Mouse (Mus musculus): Measurements from ENCODE around the gene Fth1. TPM values are rescaled to one million over a fixed set of nuclear protein-coding genes. Genes with fewer than 3 reads are reported as not detected.
A peak's percentile ranks its signal among the peaks of the same experiment; 100 is the strongest.
"Not testable (repeated sequence)": the region's sequence is repeated elsewhere in the genome, so short reads cannot be mapped to it uniquely, and the experiment has no call there.

Gene Fth1
- 1,291 and 1,338 TPM in 2 replicates for polyA plus RNA-seq (2016; fragmentation: Nextera tagmentation; extraction: Ambion mirVana)

DNA sequence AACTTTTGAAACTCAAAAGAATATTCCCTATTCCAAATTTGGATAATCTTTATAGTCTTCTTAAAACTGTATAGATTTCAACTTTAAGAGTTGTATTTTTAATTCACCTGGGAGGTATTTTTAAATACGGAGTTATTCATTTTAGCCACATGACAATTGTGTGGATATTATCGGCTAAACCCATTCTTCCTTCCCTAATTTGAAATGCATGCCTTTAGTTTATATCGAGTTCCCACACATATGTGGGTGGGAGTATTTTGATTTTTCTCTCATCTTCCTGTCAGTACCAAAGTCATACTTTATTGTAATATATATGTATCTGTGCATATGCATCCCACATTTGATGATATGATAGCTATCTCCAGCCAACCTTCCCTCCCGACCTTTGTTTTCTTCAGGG, at the start of gene Fth1:
Fth1 (plus strand) TSS at position 341 of the 400 bp plus-strand sequence.
- no peak for DNase-seq (ENCODE audit: low spot score)
- Histone ChIP-seq H3K4me3 (no peak within 1 kb of the TSS), H3K4me1 (peaks cover 32% of the 10 kb centered on the region), H3K9me3 (no peaks in the 10 kb centered on the region), H3K27ac (replicated peaks) (peak within 1 kb of the TSS; percentile 94; the same call in 1 of the 2 replicates), H3K27me3 (replicated peaks; ENCODE audit: low read depth, poor library complexity, severe bottlenecking) (no peaks in the 10 kb centered on the region), H3K36me3 (replicated peaks) (peaks cover 16% of the 10 kb centered on the region)
- 89% methylated on average over 4 of the region's 4 CpGs for WGBS

GRCm38 (mm10) chr19:9931167-9931607, 49.2 kb upstream of the Fth1 start:
- WGBS = 83% methylated on average over 2 of the region's 2 CpGs
- H3K9me3 ChIP-seq = not testable (repeated sequence)

DNA sequence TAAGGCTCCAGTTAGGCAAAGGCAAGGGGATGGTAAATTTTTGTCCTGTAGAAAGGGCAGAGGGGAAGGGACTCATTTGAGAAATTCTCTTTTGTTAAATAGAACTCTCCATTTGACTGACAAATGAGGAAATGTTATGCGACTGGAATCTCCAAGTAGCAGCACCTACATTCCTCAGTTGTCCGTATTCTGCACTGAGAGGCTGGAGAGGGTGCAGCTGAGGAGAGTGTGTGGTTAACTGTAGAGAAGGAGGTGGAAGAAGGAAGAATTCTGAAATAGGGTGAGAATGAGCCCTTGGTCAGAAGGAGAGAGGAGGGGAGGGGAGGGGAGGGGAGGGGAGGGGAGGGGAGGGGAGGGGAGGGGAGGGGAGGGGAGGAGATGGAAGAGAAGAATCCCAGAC, 46.5 kb upstream of the Fth1 start:
- H3K9me3 ChIP-seq = no peaks in the 10 kb centered on the region
- H3K4me1 ChIP-seq = peaks cover 16% of the 10 kb centered on the region
- 70% methylated on average over 2 of the region's 2 CpGs for WGBS
- no peak overlapping the region for H3K27ac ChIP-seq (replicated peaks)
- H3K36me3 ChIP-seq (replicated peaks) = no peaks in the 10 kb centered on the region
- H3K27me3 ChIP-seq (replicated peaks; ENCODE audit: low read depth, poor library complexity, severe bottlenecking) = no peaks in the 10 kb centered on the region
- no peak overlapping the region for H3K4me3 ChIP-seq
- no peak for DNase-seq (ENCODE audit: low spot score)

More at GRCm38 (mm10) chr19:9931167-9931607, 49.2 kb upstream of the Fth1 start:
- not testable (repeated sequence) for DNase-seq (ENCODE audit: low spot score); H3K27ac ChIP-seq (replicated peaks); H3K4me3 ChIP-seq; H3K36me3 ChIP-seq (replicated peaks); H3K4me1 ChIP-seq; H3K27me3 ChIP-seq (replicated peaks; ENCODE audit: low read depth, poor library complexity, severe bottlenecking)

DNA sequence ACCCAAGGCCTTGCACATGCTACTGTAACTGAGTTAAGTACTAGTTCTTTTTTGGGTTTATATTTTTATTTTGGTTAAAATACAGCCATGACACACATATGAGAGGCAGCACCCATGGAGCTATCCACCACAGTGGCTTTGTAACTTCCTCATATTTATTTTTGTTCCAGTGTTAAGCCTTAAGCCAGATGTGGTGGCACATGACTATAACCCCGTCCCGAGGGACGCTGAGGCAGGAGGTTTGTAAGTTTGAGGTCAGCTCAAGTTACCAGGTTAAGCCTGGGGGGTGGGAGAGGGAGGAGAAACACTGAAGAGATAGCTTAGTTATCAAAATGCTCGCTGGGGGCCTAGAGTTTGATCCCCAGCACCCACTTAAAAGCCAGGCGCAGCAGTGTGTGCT, 43.8 kb upstream of the Fth1 start:
- no peak for DNase-seq (ENCODE audit: low spot score)
- peaks cover 38% of the 10 kb centered on the region for H3K4me1 ChIP-seq
- WGBS = 58% methylated on average over 5 of the region's 5 CpGs

DNA sequence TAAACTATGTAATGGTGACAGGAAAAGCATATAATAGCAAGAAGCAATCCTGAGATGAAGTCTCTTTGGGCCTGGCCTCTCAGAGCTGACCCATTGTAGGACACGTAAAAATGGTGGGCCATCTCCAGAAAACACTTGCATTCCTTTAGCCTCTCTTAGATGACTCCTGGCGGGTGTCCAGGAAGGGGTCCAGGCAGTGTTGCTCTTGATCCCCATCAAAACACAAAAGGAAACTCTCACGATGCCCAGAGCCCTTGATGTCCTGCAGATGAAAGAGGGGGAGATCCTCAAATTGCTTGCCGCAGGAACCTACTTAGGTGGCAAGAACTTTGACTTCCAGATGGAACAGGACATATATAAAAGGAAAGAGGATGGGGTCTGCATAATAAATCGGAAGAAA, 43.0 kb upstream of the Fth1 start:
- Histone ChIP-seq H3K27ac (replicated peaks) (no peak overlapping the region), H3K27me3 (replicated peaks; ENCODE audit: low read depth, poor library complexity, severe bottlenecking) (no peaks in the 10 kb centered on the region), H3K4me3 (no peak overlapping the region), H3K4me1 (peaks cover 47% of the 10 kb centered on the region), H3K36me3 (replicated peaks) (no peaks in the 10 kb centered on the region), H3K9me3 (no peaks in the 10 kb centered on the region)
- 76% methylated on average over 5 of the region's 5 CpGs for WGBS
- no peak for DNase-seq (ENCODE audit: low spot score)

More for the DNA sequence above, 43.8 kb upstream of the Fth1 start:
- no peaks in the 10 kb centered on the region for H3K27me3 ChIP-seq (replicated peaks; ENCODE audit: low read depth, poor library complexity, severe bottlenecking)
- no peak overlapping the region for H3K27ac ChIP-seq (replicated peaks)
- no peaks in the 10 kb centered on the region for H3K36me3 ChIP-seq (replicated peaks)
- no peak overlapping the region for H3K4me3 ChIP-seq
- no peaks in the 10 kb centered on the region for H3K9me3 ChIP-seq

GRCm38 (mm10) chr19:9938156-9938823, 42.1 kb upstream of the Fth1 start:
- H3K4me1 ChIP-seq = peaks cover 55% of the 10 kb centered on the region
- H3K9me3 ChIP-seq = no peaks in the 10 kb centered on the region
- no peaks in the 10 kb centered on the region for H3K27me3 ChIP-seq (replicated peaks; ENCODE audit: low read depth, poor library complexity, severe bottlenecking)
- no peak for DNase-seq (ENCODE audit: low spot score)
- no peaks in the 10 kb centered on the region for H3K36me3 ChIP-seq (replicated peaks)
- WGBS = 74% methylated on average over 6 of the region's 6 CpGs
- H3K27ac ChIP-seq (replicated peaks) = no peak overlapping the region
- no peak overlapping the region for H3K4me3 ChIP-seq

GRCm38 (mm10) chr19:9938824-9939303, 41.5 kb upstream of the Fth1 start:
- 78% methylated on average over 13 of the region's 13 CpGs for WGBS
- peaks cover 59% of the 10 kb centered on the region for H3K4me1 ChIP-seq
- no peaks in the 10 kb centered on the region for H3K27me3 ChIP-seq (replicated peaks; ENCODE audit: low read depth, poor library complexity, severe bottlenecking)
- no peak for DNase-seq (ENCODE audit: low spot score)
- H3K4me3 ChIP-seq = no peak overlapping the region
- H3K36me3 ChIP-seq (replicated peaks) = no peaks in the 10 kb centered on the region
- no peaks in the 10 kb centered on the region for H3K9me3 ChIP-seq
- H3K27ac ChIP-seq (replicated peaks) = peak overlapping the region; percentile 20; the same call in 1 of the 2 replicates

DNA sequence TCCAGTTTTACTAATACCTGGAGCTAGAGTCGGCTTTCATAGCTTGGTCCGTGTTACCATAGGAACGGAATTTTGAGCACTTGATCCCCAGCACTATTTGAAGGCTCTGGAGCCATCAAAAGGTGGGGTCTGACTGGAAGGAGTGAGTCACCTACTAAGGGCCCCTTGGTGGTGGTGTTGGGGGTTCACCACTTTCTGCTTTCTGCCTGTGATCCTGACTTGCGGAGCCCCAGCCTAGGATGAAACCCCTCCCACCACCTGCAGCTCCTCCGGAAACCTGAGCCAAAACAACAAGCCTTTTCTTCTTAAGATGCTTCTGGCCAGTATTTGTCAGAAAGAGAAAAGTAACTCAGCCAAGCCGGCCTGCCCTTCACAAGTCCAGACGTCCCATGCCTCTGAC, 40.6 kb upstream of the Fth1 start:
- Histone ChIP-seq H3K4me3 (no peak overlapping the region), H3K27ac (replicated peaks) (no peak overlapping the region), H3K9me3 (no peaks in the 10 kb centered on the region), H3K36me3 (replicated peaks) (no peaks in the 10 kb centered on the region), H3K27me3 (replicated peaks; ENCODE audit: low read depth, poor library complexity, severe bottlenecking) (no peaks in the 10 kb centered on the region), H3K4me1 (peaks cover 62% of the 10 kb centered on the region)
- 45% methylated on average over 7 of the region's 7 CpGs for WGBS
- no peak for DNase-seq (ENCODE audit: low spot score)

DNA sequence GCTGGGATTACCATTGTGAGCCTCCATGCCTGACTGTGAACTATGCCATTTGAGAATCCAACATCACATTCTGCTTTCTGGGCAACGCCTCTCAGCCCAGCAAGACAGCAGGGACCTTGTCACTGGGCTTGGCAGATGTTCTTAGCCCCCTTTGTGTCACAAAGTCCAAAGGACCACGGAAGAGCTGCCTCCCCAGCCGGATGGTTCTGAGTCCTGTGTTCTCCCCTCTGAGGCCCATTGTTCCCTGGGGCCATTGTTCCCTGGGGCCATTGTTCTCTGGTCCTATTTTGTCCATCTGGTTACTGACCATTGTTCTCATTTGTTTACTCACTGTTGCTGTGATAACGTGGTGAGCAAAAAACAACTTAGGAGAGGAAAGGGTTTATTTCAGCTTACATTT, 39.5 kb upstream of the Fth1 start:
- peak overlapping the region; percentile 57; the same call in 1 of the 2 replicates for H3K27ac ChIP-seq (replicated peaks)
- no peaks in the 10 kb centered on the region for H3K9me3 ChIP-seq
- no peak for DNase-seq (ENCODE audit: low spot score)
- 14% methylated on average over 4 of the region's 4 CpGs for WGBS
- no peak overlapping the region for H3K4me3 ChIP-seq
- H3K36me3 ChIP-seq (replicated peaks) = no peaks in the 10 kb centered on the region
- no peaks in the 10 kb centered on the region for H3K27me3 ChIP-seq (replicated peaks; ENCODE audit: low read depth, poor library complexity, severe bottlenecking)
- peaks cover 62% of the 10 kb centered on the region for H3K4me1 ChIP-seq

- no peaks in the 10 kb centered on the region for H3K36me3 ChIP-seq (replicated peaks)
- H3K4me1 ChIP-seq = peaks cover 58% of the 10 kb centered on the region
- peak; percentile 50 for DNase-seq (ENCODE audit: low spot score)
- no peak overlapping the region for H3K4me3 ChIP-seq
- no peaks in the 10 kb centered on the region for H3K9me3 ChIP-seq
- no peak overlapping the region for H3K27ac ChIP-seq (replicated peaks)
- whole genome bisulfite sequencing = 18% methylated on average over 1 of the region's 1 CpGs
- H3K27me3 ChIP-seq (replicated peaks; ENCODE audit: low read depth, poor library complexity, severe bottlenecking) = no peaks in the 10 kb centered on the region
Observed at GRCm38 (mm10) chr19:9941809-9942208, 38.6 kb upstream of the Fth1 start.

DNA sequence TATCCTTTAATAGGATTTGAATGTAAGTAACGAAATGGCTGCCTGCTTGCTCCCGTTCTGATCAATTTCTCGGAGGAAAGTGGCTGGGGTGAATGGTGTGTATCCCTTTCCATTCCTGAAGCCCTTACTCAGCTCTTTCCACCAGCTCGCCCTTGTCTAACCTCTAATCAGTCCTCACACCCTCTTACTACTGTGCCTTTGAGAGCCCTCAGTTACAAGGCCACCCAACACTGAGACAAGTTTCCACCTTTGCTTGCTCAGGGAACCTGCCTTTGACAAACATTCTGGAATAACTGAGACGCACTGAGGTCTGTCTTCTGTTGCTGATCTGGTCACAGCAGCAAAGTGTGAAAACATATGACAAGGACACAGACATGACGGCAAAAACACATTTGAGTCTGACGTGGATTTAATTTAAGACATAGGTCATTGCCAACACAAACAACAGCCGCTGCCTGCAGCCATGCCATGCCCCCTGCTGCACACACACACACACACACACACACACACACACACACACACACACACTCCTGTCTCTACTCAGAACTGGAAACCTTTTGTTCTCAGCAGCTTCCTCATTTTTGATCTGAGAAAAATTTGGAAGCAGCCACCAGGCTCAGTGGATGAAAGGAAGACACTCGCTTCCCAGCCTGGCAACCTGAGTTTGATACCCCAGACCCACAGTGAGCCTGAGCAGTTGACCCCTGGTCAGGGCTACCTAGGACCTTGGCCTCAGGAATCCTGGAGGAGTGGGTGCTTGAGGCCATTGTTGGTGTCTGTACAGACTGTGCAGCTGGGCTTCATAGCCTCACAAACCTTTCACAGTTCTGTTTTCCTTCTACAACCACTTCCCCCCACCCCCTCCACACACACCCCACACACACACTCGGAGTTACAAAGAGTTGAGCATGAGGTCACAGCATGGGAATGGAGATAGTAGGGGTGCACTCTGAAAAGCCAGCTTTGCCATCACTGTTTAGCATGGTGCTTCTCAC, 37.6 kb upstream of the Fth1 start:
- peak overlapping the region; percentile 73 for H3K27ac ChIP-seq (replicated peaks)
- H3K9me3 ChIP-seq = no peaks in the 10 kb centered on the region
- H3K36me3 ChIP-seq (replicated peaks) = no peaks in the 10 kb centered on the region
- no peak for DNase-seq (ENCODE audit: low spot score)
- H3K4me3 ChIP-seq = no peak overlapping the region
- H3K27me3 ChIP-seq (replicated peaks; ENCODE audit: low read depth, poor library complexity, severe bottlenecking) = no peaks in the 10 kb centered on the region
- H3K4me1 ChIP-seq = peaks cover 56% of the 10 kb centered on the region
- WGBS = 61% methylated on average over 10 of the region's 10 CpGs

DNA sequence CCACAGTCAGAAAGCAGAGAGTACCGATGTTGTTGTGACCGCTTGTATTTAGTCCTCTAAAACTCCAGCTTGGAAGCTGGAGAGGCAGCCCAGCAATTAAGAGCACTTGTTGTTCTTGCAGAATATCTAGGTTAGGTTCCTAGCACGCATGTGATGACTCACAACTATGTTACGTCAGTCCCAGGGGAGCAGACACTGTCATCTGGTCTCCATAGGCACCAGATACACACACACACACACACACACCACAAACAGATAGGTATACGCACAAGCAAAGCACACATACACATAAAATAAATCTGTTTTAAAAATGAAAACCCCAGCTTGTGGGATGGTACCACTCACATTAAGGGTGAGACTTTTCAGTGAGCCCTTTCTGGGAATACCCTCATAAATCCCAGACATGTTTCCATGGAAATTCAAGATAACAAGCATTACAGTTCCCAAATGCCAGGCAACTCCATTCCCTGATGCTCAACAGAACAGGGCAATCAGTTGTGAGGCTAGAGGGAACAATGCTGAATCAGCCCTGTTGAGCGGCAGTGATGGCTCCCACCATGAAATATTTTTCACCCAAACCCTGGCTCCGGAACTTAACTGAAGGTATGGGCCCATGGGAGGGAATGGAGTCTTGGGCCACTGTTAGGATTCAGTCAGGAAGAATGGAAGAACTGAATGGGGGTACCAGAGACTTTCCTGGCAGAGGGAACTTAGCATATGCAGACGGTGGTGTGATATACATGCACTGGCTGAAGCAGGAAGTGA, 34.4 kb upstream of the Fth1 start:
- 0 out of 2 replicates have a peak, but pooled peaks cover 2% of the 10 kb centered on the region for H3K9me3 ChIP-seq
- peaks cover 30% of the 10 kb centered on the region for H3K4me1 ChIP-seq
- H3K4me3 ChIP-seq = no peak overlapping the region
- WGBS = 92% methylated on average over 8 of the region's 8 CpGs
- no peak overlapping the region for H3K27ac ChIP-seq (replicated peaks)
- no peak for DNase-seq (ENCODE audit: low spot score)
- H3K36me3 ChIP-seq (replicated peaks) = no peaks in the 10 kb centered on the region
- H3K27me3 ChIP-seq (replicated peaks; ENCODE audit: low read depth, poor library complexity, severe bottlenecking) = no peaks in the 10 kb centered on the region

Measured in embryonic facial prominence, embryonic 10.5 days (tissue).